Mouse (Mus musculus) gastrocnemius, postnatal 10 days (tissue): ENCODE measurements at regions not wholly inside any gene's neighbourhood (a gene's known extent, or its start where the extent isn't known, plus 50 kb on each side); places are given as distances from the start of the nearest gene placed in this dataset.

ENCODE experiments used
- DNase-seq: peaks from one replicate; pipeline ENCODE4 v3.0.0; 2021; ENCODE audit warnings: mixed read lengths

DNA sequence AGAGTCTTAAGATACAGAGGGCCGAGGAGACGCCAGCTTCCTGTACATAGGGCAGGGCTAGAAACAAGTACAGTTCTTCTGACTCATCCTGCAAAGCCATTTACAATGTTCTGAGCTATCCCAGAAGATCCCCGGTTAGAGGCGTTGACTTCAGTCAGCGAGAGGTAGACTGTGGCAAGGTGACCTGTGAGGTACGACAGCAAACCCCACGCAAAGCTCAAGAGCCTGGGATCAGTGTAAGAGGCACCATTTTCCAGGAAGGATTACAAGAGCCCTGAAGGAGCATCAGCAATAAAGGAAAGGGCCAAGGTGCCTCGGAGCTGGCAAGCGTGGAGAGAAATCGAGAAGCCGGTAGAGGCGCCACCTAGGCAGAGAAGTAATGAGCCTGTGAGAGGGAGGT, 61.8 kb upstream of the Frmd6 start:
- no peak for DNase-seq

DNA sequence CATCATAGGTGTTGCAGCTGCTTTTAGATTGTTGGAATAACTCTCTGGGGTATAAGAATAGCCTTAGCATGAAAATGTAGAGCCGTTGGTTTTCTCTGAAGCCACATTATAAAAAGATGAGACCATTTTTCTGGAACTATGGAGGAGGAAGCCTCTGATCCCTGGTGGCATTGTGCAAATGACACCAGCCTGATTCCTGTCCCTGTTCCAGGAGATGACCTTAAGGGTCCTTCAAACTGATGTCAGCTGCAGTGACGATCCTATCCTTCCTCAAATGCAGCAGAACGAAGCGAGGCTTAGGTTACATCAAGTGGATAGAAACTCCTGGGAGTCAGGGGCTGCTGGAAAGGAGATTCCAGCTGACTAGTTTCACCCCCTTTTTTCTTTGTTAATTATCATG, 59.0 kb upstream of the Frmd6 start:
- no peak for DNase-seq

DNA sequence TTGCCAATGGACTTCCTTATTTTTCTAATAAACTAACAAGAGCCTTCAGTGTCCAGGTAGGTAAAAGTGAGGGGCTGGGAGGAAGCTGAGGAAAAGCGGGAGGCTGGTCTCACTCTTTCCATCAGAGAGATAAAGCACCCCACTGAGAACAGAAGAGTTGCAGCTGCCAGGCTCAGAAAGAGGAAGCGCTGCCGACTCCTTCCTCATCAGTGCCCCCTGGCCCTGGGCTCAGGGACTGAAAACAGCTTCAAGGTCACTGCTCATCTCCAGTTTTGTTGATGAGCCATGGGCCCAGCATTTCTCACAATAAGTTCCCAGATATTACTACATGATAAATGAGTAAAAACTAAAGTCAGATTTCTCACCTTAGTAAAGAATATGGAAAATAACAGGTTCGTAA, 57.4 kb upstream of the Frmd6 start:
- no peak for DNase-seq

DNA sequence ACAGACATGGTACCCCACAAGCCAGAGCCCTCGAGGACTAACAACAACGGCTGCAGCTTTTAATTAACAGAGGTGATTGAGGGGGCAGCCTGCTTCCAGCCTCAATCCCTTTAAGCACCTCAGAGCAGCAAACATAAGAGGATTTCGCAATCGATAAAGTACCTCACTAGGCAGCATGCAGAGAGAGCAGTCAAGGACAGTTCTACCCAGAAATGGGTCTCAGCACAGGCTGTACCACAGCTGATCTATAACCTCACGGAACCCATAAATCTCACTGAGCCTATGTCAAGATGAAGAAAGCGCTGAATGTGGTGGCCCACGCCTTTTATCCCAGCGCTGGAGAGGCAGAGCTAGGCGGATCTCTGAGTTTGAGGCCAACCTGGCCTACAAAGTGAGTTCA, 56.6 kb upstream of the Frmd6 start:
- DNase-seq, result no peak

DNA sequence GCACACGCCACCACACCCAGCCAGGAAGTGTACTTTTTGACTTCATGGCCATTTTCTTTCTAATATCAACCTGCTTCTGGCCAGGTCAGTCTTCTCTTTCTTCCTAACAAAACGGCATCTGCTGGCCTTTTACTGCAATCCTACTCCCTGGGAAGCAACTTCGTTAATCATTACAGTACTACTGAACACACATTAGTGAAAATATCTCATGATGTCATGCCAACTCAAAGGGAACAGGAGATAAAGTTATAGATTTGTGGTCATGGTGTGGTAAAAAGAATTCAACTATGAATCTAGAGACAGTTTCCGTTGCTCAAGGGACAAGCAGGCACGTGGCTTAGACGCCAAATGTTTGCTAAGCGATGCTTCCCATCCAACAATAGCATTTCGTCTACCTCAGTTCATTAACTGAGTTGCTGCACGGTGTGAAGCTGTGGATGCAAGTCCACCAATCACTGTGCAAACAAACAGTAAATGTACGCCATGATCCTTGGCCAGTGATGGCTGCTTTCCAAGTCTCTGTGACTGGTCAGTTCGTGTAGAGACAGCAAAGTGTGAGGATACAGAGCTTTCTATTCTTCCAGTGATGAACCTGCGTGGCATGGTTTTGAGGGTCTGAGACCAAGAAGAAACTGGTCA, 55.7 kb upstream of the Frmd6 start:
- DNase-seq, result no peak

DNA sequence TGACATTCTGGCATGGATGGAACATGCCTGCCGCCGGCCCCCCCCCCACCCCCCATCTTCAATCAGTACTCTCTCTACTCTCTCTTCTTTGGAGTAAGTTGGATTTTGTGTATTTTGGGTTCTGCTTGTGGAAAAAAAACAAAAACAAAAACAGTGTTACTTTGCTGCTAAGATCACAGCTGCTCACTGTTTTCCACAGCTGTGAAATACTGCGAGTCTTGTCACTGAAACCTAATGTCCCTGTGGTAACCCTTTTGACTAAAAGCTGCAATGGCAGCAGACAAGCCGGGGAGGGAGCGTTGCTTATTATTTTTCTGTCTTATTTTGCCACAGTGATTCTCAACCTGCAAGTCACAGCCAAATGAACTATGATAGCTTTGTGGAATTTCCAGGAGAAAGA, 51.3 kb upstream of the Frmd6 start:
- no peak for DNase-seq

DNA sequence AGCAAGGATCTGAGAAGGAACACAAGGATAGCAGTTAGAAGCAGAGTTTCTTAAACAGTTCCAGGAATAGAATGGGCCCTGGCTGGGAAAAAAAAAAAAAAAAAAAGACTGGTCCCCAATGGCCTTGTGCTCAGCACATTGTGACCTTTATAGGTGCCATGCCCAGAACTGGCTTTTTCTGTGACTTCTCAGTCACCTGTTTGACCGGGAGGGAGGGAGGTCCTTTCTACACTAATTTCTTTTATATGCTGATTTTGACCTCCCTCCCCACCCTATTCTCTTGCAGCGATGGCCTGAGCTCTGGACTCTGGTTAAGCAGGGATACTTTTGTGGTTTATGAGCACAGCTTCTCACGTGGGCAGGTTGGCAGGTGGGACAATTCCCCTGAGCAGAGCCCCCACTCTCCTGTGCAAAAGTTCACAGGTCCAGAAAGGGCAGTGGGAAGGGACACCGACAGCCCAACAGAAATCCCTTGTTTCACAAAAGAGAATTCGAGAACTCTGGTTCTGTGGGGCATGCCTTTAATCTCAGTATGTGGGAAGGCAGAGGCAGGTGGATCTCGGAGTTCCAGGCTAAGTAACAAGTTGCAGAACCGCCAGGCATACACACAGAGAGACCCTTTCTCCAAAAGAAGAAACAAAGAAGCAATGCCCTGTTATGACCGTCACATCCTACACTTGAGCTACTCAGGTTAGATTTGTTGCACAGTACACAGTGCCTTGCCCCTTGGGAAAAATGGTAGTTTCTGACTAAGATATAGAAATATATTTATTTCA, 50.3 kb upstream of the Frmd6 start:
- DNase-seq, result no peak
